ENCODE assay signal across 8 mouse cellular contexts in the genomic region with DNA sequence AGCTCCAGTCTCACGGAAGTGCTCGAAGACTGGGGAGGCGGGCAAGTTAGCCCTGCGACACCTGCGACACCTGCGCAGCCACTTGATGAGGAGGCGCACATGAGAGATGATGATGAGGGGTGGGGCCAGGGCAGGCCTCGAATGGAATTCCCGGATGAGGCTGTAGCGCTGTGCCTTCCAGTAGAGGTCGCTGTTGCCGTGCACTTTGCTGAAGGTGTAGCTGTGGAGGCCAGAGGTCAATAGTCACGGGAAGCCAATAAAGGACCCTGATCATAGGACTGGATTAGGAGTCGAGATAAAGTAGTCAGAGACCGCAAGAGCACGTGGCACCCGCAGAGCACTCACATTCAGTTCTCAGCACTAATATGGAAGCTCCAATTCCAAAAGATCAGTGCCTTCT. TPM values are rescaled to one million over a fixed set of nuclear protein-coding genes. Genes with fewer than 3 reads are reported as not detected.
DNase-seq lines count a peak whose midpoint lies in the region; ATAC-seq and TF ChIP-seq lines count a peak whose summit lies in the region.

No protein-coding gene starts in this region.

- H3K27ac ChIP-seq in forebrain, embryonic 16.5 days (ENCODE audit: low read length): no peak overlapping the region
- H3K27ac ChIP-seq in hindbrain, postnatal 0 days: no peak overlapping the region

- H3K27me3 ChIP-seq in forebrain, embryonic 16.5 days (replicated peaks; ENCODE audit: control insufficient read depth, insufficient read depth, low read length): peaks cover 6% of the 10 kb centered on the region; the same call in 1 of the 2 replicates
- no peaks in the 10 kb centered on the region for H3K27me3 ChIP-seq in hindbrain, postnatal 0 days (ENCODE audit: insufficient read depth, low read length)

- no peaks in the 10 kb centered on the region for H3K9me3 ChIP-seq in forebrain, embryonic 16.5 days (ENCODE audit: control insufficient read depth, low read length)
- no peaks in the 10 kb centered on the region for H3K9me3 ChIP-seq in hindbrain, postnatal 0 days (ENCODE audit: low read length)

- peak; percentile 92 for TF ChIP-seq CTCF in hindbrain, postnatal 0 days (IDR thresholded peaks at IDR 0.05; ENCODE audit: low read depth)

- peak overlapping the region; percentile 6 for H3K4me3 ChIP-seq in forebrain, embryonic 16.5 days (replicated peaks; ENCODE audit: low read length)
- H3K4me3 ChIP-seq in hindbrain, postnatal 0 days (ENCODE audit: low read length): peak overlapping the region; percentile 14; the same call in 1 of the 2 replicates

- peak; percentile 78 for DNase-seq in WW6 (ENCODE audit: low read depth, low spot score)
- peak; percentile 85 to 88 for DNase-seq in cerebellum, adult 18-20 months
- peak; percentile 83 for DNase-seq in hindbrain, postnatal 0 days (ENCODE audit: low spot score)
- DNase-seq in left cerebral cortex, adult 18-20 months (ENCODE audit: low spot score in 2 of 2): peak; percentile 61 to 71
- peak; percentile 79 for DNase-seq in lung, postnatal 25 days (ENCODE audit: low spot score)
- DNase-seq in right cerebral cortex, adult 18-20 months: peak; percentile 66

- 4% methylated on average over 17 of the region's 17 CpGs for WGBS in forebrain, embryonic 16.5 days
- WGBS in hindbrain, postnatal 0 days: 11% methylated on average over 17 of the region's 17 CpGs

- H3K4me1 ChIP-seq in forebrain, embryonic 16.5 days (replicated peaks; ENCODE audit: control insufficient read depth, insufficient read depth, low read length): peaks cover 26% of the 10 kb centered on the region
- H3K4me1 ChIP-seq in hindbrain, postnatal 0 days (ENCODE audit: insufficient read depth, low read length): no peaks in the 10 kb centered on the region; the same call in 1 of the 2 replicates

- no peak for ATAC-seq in forebrain, embryonic 16.5 days
- peak; percentile 52 for ATAC-seq in hindbrain, postnatal 0 days
- ATAC-seq in inflammation-experienced regulatory T-cells, adult 6 months: no peak

- H3K4me2 ChIP-seq in forebrain, embryonic 16.5 days (ENCODE audit: low read length): peak overlapping the region; percentile 26
- H3K4me2 ChIP-seq in hindbrain, postnatal 0 days (ENCODE audit: low read depth, low read length): peak overlapping the region; percentile 41

- peak overlapping the region; percentile 1; the same call in 1 of the 2 replicates for H3K9ac ChIP-seq in forebrain, embryonic 16.5 days (replicated peaks; ENCODE audit: low read depth, low read length)
- H3K9ac ChIP-seq in hindbrain, postnatal 0 days (replicated peaks; ENCODE audit: low read length): no peak overlapping the region

- H3K36me3 ChIP-seq in forebrain, embryonic 16.5 days (ENCODE audit: control insufficient read depth, insufficient read depth): no peaks in the 10 kb centered on the region
- H3K36me3 ChIP-seq in hindbrain, postnatal 0 days (ENCODE audit: insufficient read depth, low read length): 0 out of 2 replicates have a peak, but pooled peaks cover 5% of the 10 kb centered on the region

RNA-seq across cellular contexts. Expression of a gene that starts 28.0 kb away (rescaled TPM):
- polyA plus RNA-seq in forebrain, embryonic 16.5 days (2015; fragmentation: Nextera tagmentation; extraction: Ambion mirVana): not detected in 2 replicates
- total RNA-seq in hindbrain, postnatal 0 days (2014; rRNA removed): not detected in 2 replicates
- not detected in 2 replicates for polyA plus RNA-seq in hindbrain, postnatal 0 days (2015; fragmentation: Nextera tagmentation; extraction: Ambion mirVana)
- total RNA-seq in left cerebral cortex, adult 18-20 months (2021): not detected
- polyA plus RNA-seq in inflammation-experienced regulatory T-cells, adult 6 months (2017; shearing (Covaris generic)): under 1 TPM in 1 of 3 experiments, not detected in 2; 0.50 TPM

RNA-seq across cellular contexts. Expression of a gene that starts 28.3 kb away (rescaled TPM):
- polyA plus RNA-seq in forebrain, embryonic 16.5 days (2015; fragmentation: Nextera tagmentation; extraction: Ambion mirVana): 8.2 and 10.1 TPM in 2 replicates
- 29.5 and 35.7 TPM in 2 replicates for total RNA-seq in hindbrain, postnatal 0 days (2014; rRNA removed)
- 11.2 and 13.0 TPM in 2 replicates for polyA plus RNA-seq in hindbrain, postnatal 0 days (2015; fragmentation: Nextera tagmentation; extraction: Ambion mirVana)
- 10 to 100 TPM; 19.0 to 26.5 TPM for total RNA-seq in left cerebral cortex, adult 18-20 months (2021)
- 10 to 100 TPM; 17.2 to 21.7 (median 19.3) TPM for polyA plus RNA-seq in inflammation-experienced regulatory T-cells, adult 6 months (2017; shearing (Covaris generic))

RNA-seq across cellular contexts. Expression of a gene that starts 29.8 kb away (rescaled TPM):
- polyA plus RNA-seq in forebrain, embryonic 16.5 days (2015; fragmentation: Nextera tagmentation; extraction: Ambion mirVana): 0.60 TPM in 1 of 2 replicates, not detected in the other
- total RNA-seq in hindbrain, postnatal 0 days (2014; rRNA removed): 0.26 and 0.72 TPM in 2 replicates
- 0.16 and 0.34 TPM in 2 replicates for polyA plus RNA-seq in hindbrain, postnatal 0 days (2015; fragmentation: Nextera tagmentation; extraction: Ambion mirVana)
- under 1 TPM; 0.19 to 0.30 TPM for total RNA-seq in left cerebral cortex, adult 18-20 months (2021)
- polyA plus RNA-seq in inflammation-experienced regulatory T-cells, adult 6 months (2017; shearing (Covaris generic)): not detected
